Mouse (Mus musculus) megakaryocyte, embryonic 14.5 days (primary cell): ENCODE measurements around the gene Krt79. TPM values are rescaled to one million over a fixed set of nuclear protein-coding genes. Genes with fewer than 3 reads are reported as not detected.

ENCODE experiments used
- H3K27me3 ChIP-seq: replicated peaks from 2 replicates; pipeline ENCODE3; 2012; ENCODE audit warnings: inconsistent platforms
- H3K36me3 ChIP-seq: replicated peaks from 2 replicates; pipeline ENCODE3; 2012; ENCODE audit warnings: low read length, inconsistent platforms, mixed read lengths
- H3K4me1 ChIP-seq: 2 replicates; pipeline ENCODE4 v1.6.1; 2012; ENCODE audit warnings: inconsistent platforms
- H3K4me3 ChIP-seq: replicated peaks from 2 replicates; pipeline ENCODE3; 2012; ENCODE audit warnings: moderate library complexity, mild to moderate bottlenecking, inconsistent platforms
- H3K9me3 ChIP-seq: 2 replicates; pipeline ENCODE4 v1.6.1; 2012; ENCODE audit warnings: inconsistent platforms
- FLI1 ChIP-seq: IDR thresholded peaks from 2 replicates; pipeline ENCODE4 v1.6.1; 2012; ENCODE audit warnings: low read length, inconsistent platforms, mixed read lengths
- GATA1 ChIP-seq: IDR thresholded peaks from 3 replicates; pipeline ENCODE4 v1.6.1; 2012; ENCODE audit warnings: mixed read lengths, low read length, inconsistent platforms, borderline replicate concordance
- polyA plus RNA-seq: library from polyadenylated mRNA; stranded (reverse); fragments of >175 nt; gene quantifications from 2 replicates; pipeline ENCODE4 v1.2.3, GENCODE M21; 2012; ENCODE audit warnings: low replicate concordance; ENCODE audit not compliant: insufficient read depth

Krt79 gene
- not detected in 2 replicates for polyA plus RNA-seq

DNA sequence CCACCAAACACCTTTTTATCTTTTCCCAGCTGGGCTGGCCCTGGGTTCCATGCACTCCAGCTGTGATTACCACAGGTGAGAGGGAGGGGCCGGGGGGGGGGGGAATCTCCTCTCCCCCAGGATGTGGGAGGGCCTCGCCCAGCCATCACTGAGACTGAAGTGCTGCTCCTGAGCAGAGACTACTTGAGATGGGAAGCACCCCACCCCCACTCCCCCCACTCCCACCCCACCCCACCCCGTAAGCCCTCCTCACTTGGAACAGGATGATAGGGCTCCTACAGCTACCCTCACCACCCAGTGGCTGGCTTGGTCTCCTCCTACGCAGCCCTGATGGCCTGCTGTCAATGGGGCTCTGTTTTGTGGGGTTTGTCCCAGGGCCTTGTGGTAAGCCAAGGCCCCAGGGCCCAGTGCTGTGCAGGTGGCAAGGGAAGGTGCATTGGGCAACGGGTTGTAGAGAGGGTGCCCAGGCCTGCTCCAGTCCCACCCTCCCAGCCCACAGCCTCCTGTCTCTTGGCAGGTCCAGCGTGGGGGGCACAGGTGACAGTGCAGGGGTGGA is at the start of gene Krt79:
Krt79 (minus strand) TSS at position 51 of the 556 bp plus-strand sequence.
- Histone ChIP-seq H3K27me3 (peaks cover 68% of the 10 kb centered on the region), H3K4me1 (peaks cover 5% of the 10 kb centered on the region; the same call in 1 of the 2 replicates), H3K4me3 (no peak within 1 kb of the TSS), H3K9me3 (no peaks in the 10 kb centered on the region), H3K36me3 (no peaks in the 10 kb centered on the region)
- TF ChIP-seq FLI1 (no peak), GATA1 (no peak)

- Histone ChIP-seq H3K9me3 (no peaks in the 10 kb centered on the region), H3K27me3 (peaks cover 42% of the 10 kb centered on the region), H3K4me1 (peaks cover 17% of the 10 kb centered on the region), H3K36me3 (no peaks in the 10 kb centered on the region), H3K4me3 (no peak overlapping the region)
- TF ChIP-seq GATA1 (no peak), FLI1 (no peak)
These were observed 48.6 kb upstream of the Krt79 start for GRCm38 (mm10) chr15:101988714-101989113.

GRCm38 (mm10) chr15:101988119-101988518 is 48.0 kb upstream of the Krt79 start:
- Histone ChIP-seq H3K9me3 (no peaks in the 10 kb centered on the region), H3K4me3 (no peak overlapping the region), H3K4me1 (peaks cover 23% of the 10 kb centered on the region), H3K36me3 (no peaks in the 10 kb centered on the region), H3K27me3 (peaks cover 42% of the 10 kb centered on the region)
- no peak for TF ChIP-seq FLI1
- TF ChIP-seq GATA1 = no peak

DNA sequence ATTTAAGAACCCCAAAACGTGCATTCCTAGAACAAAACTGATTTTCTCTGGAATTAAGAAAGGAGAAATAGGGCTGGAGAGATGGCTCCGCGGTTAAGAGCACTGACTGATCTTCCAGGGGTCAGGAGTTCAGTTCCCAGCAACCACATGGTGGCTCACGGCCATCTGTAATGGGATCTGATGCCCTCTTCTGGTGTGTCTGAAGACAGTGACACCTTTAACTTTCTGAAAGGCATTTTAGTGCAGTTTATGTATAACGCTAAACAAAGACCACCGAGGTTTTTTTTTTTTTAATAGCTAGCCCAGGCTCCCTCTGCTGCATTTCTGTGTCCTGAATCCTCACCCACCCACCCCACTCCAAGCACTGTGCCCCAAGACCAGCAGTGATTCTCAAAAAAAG is 44.6 kb upstream of the Krt79 start:
- peaks cover 39% of the 10 kb centered on the region for H3K4me1 ChIP-seq
- no peaks in the 10 kb centered on the region for H3K9me3 ChIP-seq
- no peak overlapping the region for H3K4me3 ChIP-seq
- no peaks in the 10 kb centered on the region for H3K36me3 ChIP-seq
- TF ChIP-seq FLI1 (no peak), GATA1 (no peak)
- H3K27me3 ChIP-seq = peaks cover 21% of the 10 kb centered on the region

DNA sequence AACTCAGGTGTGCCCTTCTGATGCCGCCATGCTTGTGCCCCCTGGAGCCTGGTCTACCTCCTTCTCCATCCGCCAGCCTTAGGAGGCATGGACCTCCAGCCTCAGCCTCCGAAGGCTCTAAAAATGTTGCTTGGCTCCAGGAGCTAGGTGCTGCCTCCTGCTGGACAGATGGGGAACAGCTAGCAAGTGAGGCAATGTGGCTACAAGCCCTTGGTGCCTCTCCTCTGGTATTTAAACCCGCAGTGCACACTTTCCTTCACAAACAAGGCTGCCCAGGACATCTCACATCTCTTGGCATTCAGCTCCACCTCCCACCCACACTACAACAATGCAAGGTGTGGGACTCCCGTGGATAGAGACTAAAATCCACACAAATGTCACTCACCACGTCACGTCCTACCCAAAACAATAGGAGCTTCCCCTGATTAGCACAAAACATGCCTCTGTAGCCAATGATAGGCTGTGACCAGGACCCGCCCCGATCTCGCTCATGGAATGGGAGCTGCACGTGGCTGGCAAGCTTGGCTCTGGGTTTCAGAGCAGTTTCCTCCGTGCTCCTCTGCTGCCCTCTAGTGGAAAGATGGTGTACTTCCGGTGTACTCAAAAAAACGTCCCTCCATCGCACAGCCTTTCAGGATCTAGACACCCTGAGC is 44.0 kb upstream of the Krt79 start:
- Histone ChIP-seq H3K4me1 (peaks cover 39% of the 10 kb centered on the region), H3K36me3 (no peaks in the 10 kb centered on the region), H3K27me3 (peaks cover 16% of the 10 kb centered on the region), H3K4me3 (peak overlapping the region; percentile 89), H3K9me3 (no peaks in the 10 kb centered on the region)
- TF ChIP-seq GATA1 = no peak
- TF ChIP-seq FLI1 = peak; percentile 41; the same call in 1 of the 2 replicates

- TF ChIP-seq FLI1 (no peak), GATA1 (no peak)
- Histone ChIP-seq H3K4me1 (peaks cover 41% of the 10 kb centered on the region), H3K36me3 (no peaks in the 10 kb centered on the region), H3K27me3 (peaks cover 11% of the 10 kb centered on the region), H3K9me3 (no peaks in the 10 kb centered on the region), H3K4me3 (peak overlapping the region; percentile 89)
These were observed 43.3 kb upstream of the Krt79 start for GRCm38 (mm10) chr15:101983315-101983948.

GRCm38 (mm10) chr15:101980849-101981248 is 40.7 kb upstream of the Krt79 start:
- Histone ChIP-seq H3K9me3 (no peaks in the 10 kb centered on the region), H3K36me3 (no peaks in the 10 kb centered on the region), H3K27me3 (peaks cover 7% of the 10 kb centered on the region), H3K4me1 (peaks cover 61% of the 10 kb centered on the region), H3K4me3 (no peak overlapping the region)
- TF ChIP-seq FLI1 (no peak), GATA1 (no peak)

- H3K4me1 ChIP-seq = peaks cover 61% of the 10 kb centered on the region
- no peaks in the 10 kb centered on the region for H3K9me3 ChIP-seq
- H3K36me3 ChIP-seq = no peaks in the 10 kb centered on the region
- H3K27me3 ChIP-seq = peaks cover 32% of the 10 kb centered on the region
- peak overlapping the region; percentile 90 for H3K4me3 ChIP-seq
- TF ChIP-seq GATA1 (no peak), FLI1 (no peak)
These were observed 37.1 kb upstream of the Krt79 start for GRCm38 (mm10) chr15:101977043-101977726.

GRCm38 (mm10) chr15:101976641-101977040 is 36.5 kb upstream of the Krt79 start:
- TF ChIP-seq FLI1 = no peak
- TF ChIP-seq GATA1 = no peak
- Histone ChIP-seq H3K4me1 (peaks cover 67% of the 10 kb centered on the region), H3K27me3 (peaks cover 37% of the 10 kb centered on the region), H3K4me3 (peak overlapping the region; percentile 90), H3K9me3 (no peaks in the 10 kb centered on the region), H3K36me3 (no peaks in the 10 kb centered on the region)

- TF ChIP-seq GATA1 = no peak
- no peak for TF ChIP-seq FLI1
- Histone ChIP-seq H3K9me3 (no peaks in the 10 kb centered on the region), H3K4me1 (peaks cover 65% of the 10 kb centered on the region), H3K27me3 (peaks cover 42% of the 10 kb centered on the region), H3K4me3 (no peak overlapping the region), H3K36me3 (no peaks in the 10 kb centered on the region)
These were observed 35.9 kb upstream of the Krt79 start for GRCm38 (mm10) chr15:101976023-101976422.
